Mouse (Mus musculus) ovary, adult 10 weeks (tissue): ENCODE results near the gene Shank2. TPM values are rescaled to one million over a fixed set of nuclear protein-coding genes. Genes with fewer than 3 reads are reported as not detected.

Experiments
- polyA plus RNA-seq: library from polyadenylated mRNA; stranded (reverse); fragments of 350-450 nt; fragmentation: Illumina TruSeq; extraction: RNeasy Lipid Tissue Mini Kit (QIAGEN cat#74804); gene quantifications from one replicate; pipeline ENCODE4 v1.2.3, GENCODE M21; 2014

Gene Shank2
- polyA plus RNA-seq, result 1.6 TPM

GRCm38 (mm10) chr7:144001628-144002027 lies at the start of gene Shank2:
Gene Shank2, plus strand, starts transcription at chr7:144001928.

DNA sequence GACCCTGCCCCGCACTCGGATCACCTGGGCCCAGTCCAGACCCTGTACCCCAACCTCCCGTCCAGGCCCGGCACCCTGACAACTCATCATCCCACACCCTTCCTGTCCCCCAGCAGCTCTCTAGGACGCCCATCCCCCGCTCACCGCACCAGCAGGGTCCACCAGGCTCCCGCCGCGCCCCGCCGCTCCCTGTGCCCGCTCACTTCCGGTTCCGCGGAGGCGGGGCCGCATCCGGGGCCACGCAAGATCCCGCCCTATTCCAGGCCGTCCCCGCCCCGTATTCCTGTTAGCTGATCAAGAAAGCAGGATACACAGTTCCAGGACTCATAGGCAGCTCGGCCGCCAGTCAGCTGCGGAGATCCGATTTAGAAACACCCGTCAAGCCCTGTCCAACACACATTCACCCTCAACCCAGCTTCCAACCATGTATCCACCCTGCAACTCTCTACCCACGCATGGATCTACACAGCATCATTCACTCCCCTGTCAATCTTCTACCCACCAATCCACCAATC lies 468.9 kb downstream of the Shank2 start, which contains the start of gene Cttn:
Gene Cttn (minus strand): TSS at position 465 of the 515 bp plus-strand sequence.

Other genes with a start within 250 kb of the Shank2 start
- gene Osbpl5, start 244.9 kb upstream of the Shank2 start, polyA plus RNA-seq, result 4.2 TPM
- not detected for gene Mrgprg, start 234.9 kb upstream of the Shank2 start, polyA plus RNA-seq
- 0.26 TPM for gene Mrgpre, start 217.4 kb upstream of the Shank2 start, polyA plus RNA-seq
- 3.2 TPM for gene Nadsyn1, start 179.1 kb upstream of the Shank2 start, polyA plus RNA-seq
- gene Dhcr7, start 178.8 kb upstream of the Shank2 start, polyA plus RNA-seq, result 7.1 TPM
- not detected for gene Gm498, start 135.1 kb upstream of the Shank2 start, polyA plus RNA-seq